Mouse (Mus musculus): ENCODE data around the gene Ankrd34a. TPM values are rescaled to one million over a fixed set of nuclear protein-coding genes. Genes with fewer than 3 reads are reported as not detected.

The Ankrd34a gene
- polyA plus RNA-seq, 1 experiment from 2014 or later, result 0.62 TPM

DNA sequence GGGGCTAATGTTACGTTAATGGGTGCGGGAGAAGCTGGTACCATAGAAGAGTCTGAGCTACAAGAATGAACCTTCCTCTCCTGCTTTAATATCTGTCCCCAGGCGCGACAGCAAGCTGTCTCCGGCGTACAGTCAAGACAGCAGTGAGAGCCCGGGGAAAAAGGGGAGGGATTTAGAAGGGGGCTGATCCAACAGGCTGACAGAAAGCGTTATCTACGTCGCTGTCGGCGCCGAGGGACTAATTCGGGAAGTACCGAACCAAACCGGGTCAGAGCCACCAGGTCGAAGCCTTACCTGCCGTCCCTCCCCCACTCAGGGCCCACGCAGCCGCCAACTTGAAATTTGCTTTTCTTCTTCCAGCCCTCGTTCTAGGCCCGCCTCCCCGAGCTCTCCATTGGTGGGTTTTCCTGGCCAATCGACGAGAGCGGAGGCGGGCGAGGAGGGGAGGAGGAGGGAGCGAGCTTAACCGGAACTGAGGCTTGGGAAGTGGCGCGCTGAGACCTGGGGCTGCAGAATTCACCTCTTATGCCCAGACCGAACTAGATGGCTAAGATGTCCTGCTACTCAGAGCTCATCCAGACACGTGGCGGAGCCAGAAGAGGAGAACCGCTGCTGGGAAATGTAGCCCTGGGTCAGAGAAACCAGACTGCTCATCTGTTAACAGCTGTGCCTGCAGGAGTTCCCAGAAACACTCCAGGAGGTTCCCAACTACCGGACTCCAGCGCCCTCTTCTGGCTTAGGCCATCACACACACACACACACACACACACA lies 2.5 kb upstream of the Ankrd34a start, which contains the start of gene Polr3gl:
Polr3gl (minus strand) TSS at position 392 of the 771 bp plus-strand sequence.
- ATAC-seq, result peak; percentile 96
- CTCF ChIA-PET, result interaction anchor here (0.7 to 2.7 kb wide), 14 partner anchors 8 to 101 kb away, joined by 3 to 26 read pairs (median 5); partner anchors contain the start of genes Gm16253 and Rbm8a
- H3K27me3 ChIP-seq, result no peaks in the 10 kb centered on the region
- TF ChIP-seq CTCF (IDR thresholded peaks at IDR 0.05), result no peak
- in situ Hi-C loops (cut with MboI; ENCODE audit: low pct_unique_long_range_greater_than_20kb), result no loop called here
- no peak for DNase-seq (ENCODE audit: low read depth, low spot score)
- POLR2A ChIA-PET, result interaction anchor here (0.6 to 1.5 kb wide), 6 partner anchors 8 to 37 kb away, joined by 3 to 5 read pairs (median 4); partner anchors contain the start of gene Txnip

DNA sequence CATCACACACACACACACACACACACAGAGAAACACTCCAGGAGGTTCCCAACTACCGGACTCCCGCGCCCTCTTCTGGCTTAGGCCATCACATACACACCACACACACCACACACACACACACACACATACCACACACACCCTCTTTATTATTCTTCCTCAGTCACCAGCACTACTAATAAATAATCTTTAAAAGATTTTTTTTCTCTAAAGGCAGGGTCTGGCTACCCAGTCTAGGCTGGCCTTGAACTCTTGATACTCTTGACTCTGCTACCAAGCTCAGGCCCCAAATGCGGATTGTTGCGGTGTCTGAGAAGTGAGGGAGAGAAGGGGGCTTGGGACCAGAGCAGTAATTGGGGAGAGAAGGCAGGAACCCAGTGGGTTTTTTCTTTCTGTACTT lies 1.6 kb upstream of the Ankrd34a start:
- ATAC-seq, result no peak
- POLR2A ChIA-PET, result interaction anchor here (1.0 to 1.5 kb wide), 3 partner anchors 18 to 36 kb away, joined by 3 to 4 read pairs (median 4); partner anchors contain the start of gene Gm16253
- no peaks in the 10 kb centered on the region for H3K27me3 ChIP-seq

GRCm38 (mm10) chr3:96595661-96596060 lies 775 bp upstream of the Ankrd34a start:
- in situ Hi-C loops (cut with MboI; ENCODE audit: low pct_unique_long_range_greater_than_20kb), result no loop called here
- H3K27me3 ChIP-seq, result no peaks in the 10 kb centered on the region
- no peak for TF ChIP-seq CTCF (IDR thresholded peaks at IDR 0.05)
- POLR2A ChIA-PET, result interaction anchor here (0.7 to 1.1 kb wide), 2 partner anchors 19 to 310 kb away, joined by 3 read pairs; partner anchors contain the start of genes Gm16253 and Gpr89
- ATAC-seq, result no peak
- no peak for DNase-seq (ENCODE audit: low read depth, low spot score)
- CTCF ChIA-PET, result interaction anchor here (0.9 to 2.7 kb wide), 3 partner anchors 7 to 52 kb away, joined by 3 to 26 read pairs (median 3); no protein-coding TSS in a partner anchor

More for the DNA sequence above, 1.6 kb upstream of the Ankrd34a start:
- DNase-seq (ENCODE audit: low read depth, low spot score), result no peak
- TF ChIP-seq CTCF (IDR thresholded peaks at IDR 0.05), result no peak
- in situ Hi-C loops (cut with MboI; ENCODE audit: low pct_unique_long_range_greater_than_20kb), result no loop called here
- CTCF ChIA-PET, result interaction anchor here (0.9 to 2.7 kb wide), 5 partner anchors 8 to 51 kb away, joined by 3 to 26 read pairs (median 3); partner anchors contain the start of gene Rbm8a

GRCm38 (mm10) chr3:96596855-96597254 lies 419 bp downstream of the Ankrd34a start:
- DNase-seq (ENCODE audit: low read depth, low spot score), result no peak
- ChIA-PET POLR2A (no interaction called here), CTCF (interaction anchor here (1.6 kb wide), 1 partner anchor 10 kb away, joined by 4 read pairs; no protein-coding TSS in a partner anchor)
- ATAC-seq, result no peak
- TF ChIP-seq CTCF (IDR thresholded peaks at IDR 0.05), result no peak
- no peaks in the 10 kb centered on the region for H3K27me3 ChIP-seq
- in situ Hi-C loops (cut with MboI; ENCODE audit: low pct_unique_long_range_greater_than_20kb), result no loop called here

DNA sequence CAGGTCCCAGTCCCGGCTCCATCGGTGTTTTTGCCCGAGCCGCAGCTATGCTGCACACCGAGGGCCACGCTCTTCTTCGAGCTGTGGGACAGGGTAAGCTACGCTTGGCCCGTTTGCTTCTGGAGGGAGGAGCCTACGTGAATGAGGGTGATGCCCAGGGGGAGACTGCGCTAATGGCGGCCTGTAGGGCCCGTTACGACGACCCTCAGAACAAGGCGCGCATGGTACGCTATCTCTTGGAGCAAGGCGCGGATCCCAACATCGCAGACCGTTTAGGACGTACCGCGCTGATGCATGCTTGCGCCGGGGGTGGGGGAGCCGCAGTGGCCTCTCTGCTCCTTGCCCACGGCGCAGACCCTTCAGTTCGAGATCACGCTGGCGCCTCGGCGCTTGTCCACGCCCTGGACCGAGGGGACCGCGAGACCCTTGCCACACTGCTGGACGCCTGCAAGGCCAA lies 1.0 kb downstream of the Ankrd34a start:
- DNase-seq (ENCODE audit: low read depth, low spot score), result no peak

GRCm38 (mm10) chr3:96598156-96599068 lies 2.0 kb downstream of the Ankrd34a start:
- ChIA-PET CTCF (interaction anchor here (1.7 kb wide), 1 partner anchor 18 kb away, joined by 6 read pairs; no protein-coding TSS in a partner anchor), POLR2A (no interaction called here)
- H3K27me3 ChIP-seq, result no peaks in the 10 kb centered on the region
- TF ChIP-seq CTCF (IDR thresholded peaks at IDR 0.05), result no peak
- in situ Hi-C loops (cut with MboI; ENCODE audit: low pct_unique_long_range_greater_than_20kb), result no loop called here
- no peak for DNase-seq (ENCODE audit: low read depth, low spot score)
- no peak for ATAC-seq

More for the DNA sequence above, 1.0 kb downstream of the Ankrd34a start:
- POLR2A ChIA-PET, result no interaction called here
- H3K27me3 ChIP-seq, result no peaks in the 10 kb centered on the region
- in situ Hi-C loops (cut with MboI; ENCODE audit: low pct_unique_long_range_greater_than_20kb), result no loop called here
- TF ChIP-seq CTCF (IDR thresholded peaks at IDR 0.05), result no peak
- no peak for ATAC-seq
- CTCF ChIA-PET, result interaction anchor here (1.6 kb wide), 1 partner anchor 10 kb away, joined by 4 read pairs; no protein-coding TSS in a partner anchor

GRCm38 (mm10) chr3:96599069-96599393 lies 2.6 kb downstream of the Ankrd34a start:
- ATAC-seq (no peak), DNase-seq (ENCODE audit: low read depth, low spot score) (no peak)
- H3K27me3 ChIP-seq, result no peaks in the 10 kb centered on the region
- in situ Hi-C loops (cut with MboI; ENCODE audit: low pct_unique_long_range_greater_than_20kb), result no loop called here
- ChIA-PET CTCF (interaction anchor here (1.0 to 1.7 kb wide), 2 partner anchors 19 to 22 kb away, joined by 3 to 6 read pairs; partner anchors contain the start of gene Gm16253), POLR2A (interaction anchor here (0.6 kb wide), 1 partner anchor 126 kb away, joined by 5 read pairs; no protein-coding TSS in a partner anchor)
- no peak for TF ChIP-seq CTCF (IDR thresholded peaks at IDR 0.05)

- no peak for TF ChIP-seq CTCF (IDR thresholded peaks at IDR 0.05)
- no peaks in the 10 kb centered on the region for H3K27me3 ChIP-seq
- ChIA-PET CTCF (interaction anchor here (1.0 to 1.7 kb wide), 3 partner anchors 19 to 40 kb away, joined by 3 to 6 read pairs (median 4); partner anchors contain the start of gene Gm16253), POLR2A (interaction anchor here (0.6 to 2.5 kb wide), 3 partner anchors 38 to 125 kb away, joined by 5 to 9 read pairs (median 7); partner anchors contain the start of gene Txnip)
- in situ Hi-C loops (cut with MboI; ENCODE audit: low pct_unique_long_range_greater_than_20kb), result no loop called here
- no peak for ATAC-seq
- DNase-seq (ENCODE audit: low read depth, low spot score), result no peak
These were observed 3.0 kb downstream of the Ankrd34a start for GRCm38 (mm10) chr3:96599411-96599810.

DNA sequence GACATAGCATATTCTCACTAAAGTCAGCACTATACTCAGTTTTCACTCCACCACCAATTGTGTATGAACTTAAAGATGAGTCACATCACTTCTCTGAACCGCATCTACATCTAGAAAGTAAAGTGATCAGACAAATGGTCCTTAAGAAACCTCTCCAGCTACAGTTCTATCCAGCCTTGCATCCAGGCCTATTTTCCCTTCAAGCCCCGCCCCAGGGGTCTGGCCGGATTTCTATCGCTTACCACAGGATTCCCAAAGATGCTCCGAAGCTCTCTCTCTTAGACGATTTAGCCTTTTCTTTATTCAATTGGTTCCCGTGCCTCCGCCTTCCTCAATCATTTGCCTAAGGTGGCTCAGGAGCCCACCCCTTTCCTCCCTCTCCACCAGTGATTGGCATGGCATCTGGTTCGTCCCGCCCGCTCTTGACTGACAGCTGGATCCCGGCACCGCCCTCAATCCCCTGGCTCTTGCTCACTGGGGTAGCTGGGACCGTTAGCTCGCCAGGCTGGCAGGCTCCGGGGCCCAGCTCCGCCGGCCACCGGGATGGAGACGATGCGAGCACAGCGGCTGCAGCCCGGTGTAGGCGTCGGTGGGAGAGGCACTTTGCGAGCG lies 4.3 kb downstream of the Ankrd34a start, which contains the start of gene Lix1l:
Lix1l (plus strand) TSS at position 511 of the 612 bp plus-strand sequence.
- no peak for TF ChIP-seq CTCF (IDR thresholded peaks at IDR 0.05)
- DNase-seq (ENCODE audit: low read depth, low spot score) (peak; percentile 98), ATAC-seq (peak; percentile 97)
- in situ Hi-C loops (cut with MboI; ENCODE audit: low pct_unique_long_range_greater_than_20kb), result no loop called here
- POLR2A ChIA-PET, result interaction anchor here (0.6 to 2.5 kb wide), 6 partner anchors 13 to 76 kb away, joined by 3 to 9 read pairs (median 4); partner anchors contain the start of genes Rbm8a and Txnip
- no peaks in the 10 kb centered on the region for H3K27me3 ChIP-seq
- CTCF ChIA-PET, result interaction anchor here (1.0 to 3.5 kb wide), 8 partner anchors 9 to 39 kb away, joined by 3 to 12 read pairs (median 4); partner anchors contain the start of genes Gm16253 and Rbm8a

Data from Patski (cell line).